Mouse (Mus musculus): ENCODE results near the gene Ubl4b.

Ubl4b gene

DNA sequence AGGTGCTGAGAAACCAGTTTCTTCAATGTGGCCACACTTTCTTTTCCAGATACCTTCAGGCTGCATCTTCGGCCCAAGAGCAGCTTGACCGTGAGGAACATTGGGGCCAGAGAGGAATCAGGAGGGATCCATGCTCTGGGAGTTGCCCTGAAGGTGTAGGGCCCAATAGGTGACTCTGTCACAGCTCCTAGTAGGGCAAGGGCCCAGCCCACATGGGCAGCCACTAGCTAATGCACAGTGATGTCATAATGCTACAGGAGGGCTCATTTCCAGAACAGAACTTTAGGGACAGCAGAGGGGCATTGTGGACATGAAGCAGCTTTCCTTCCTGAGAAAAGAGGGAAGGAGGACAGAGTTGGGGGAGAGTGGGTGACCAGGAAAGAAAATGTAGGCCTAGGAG lies at the start of gene Ubl4b:
Gene Ubl4b (minus strand): TSS at position 232 of the 400 bp plus-strand sequence.
- no peak for DNase-seq (ENCODE audit: low read depth in 1 of 2, low spot score in 2 of 2)

DNA sequence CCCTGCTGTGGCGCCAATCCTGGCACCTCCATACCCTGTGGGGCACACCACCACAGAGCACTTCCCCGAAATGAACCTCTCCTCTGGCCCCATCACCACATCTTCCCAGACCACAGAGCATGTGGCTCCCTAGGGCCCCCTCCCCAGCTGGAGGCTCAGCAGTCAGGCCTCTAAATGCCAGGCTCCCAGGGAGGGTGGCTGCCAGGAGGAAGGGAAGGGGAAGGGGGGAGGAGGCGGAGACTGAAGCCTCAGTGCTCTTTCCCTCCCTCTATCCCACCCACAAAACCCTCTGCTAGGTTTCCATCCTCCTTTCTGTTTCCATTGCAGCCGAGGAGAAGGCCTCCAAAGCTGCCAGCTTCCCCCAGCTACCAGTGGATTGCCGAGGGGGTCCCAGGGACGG lies 45.3 kb upstream of the Ubl4b start:
- DNase-seq (ENCODE audit: low read depth in 1 of 2, low spot score in 2 of 2) = no peak

DNA sequence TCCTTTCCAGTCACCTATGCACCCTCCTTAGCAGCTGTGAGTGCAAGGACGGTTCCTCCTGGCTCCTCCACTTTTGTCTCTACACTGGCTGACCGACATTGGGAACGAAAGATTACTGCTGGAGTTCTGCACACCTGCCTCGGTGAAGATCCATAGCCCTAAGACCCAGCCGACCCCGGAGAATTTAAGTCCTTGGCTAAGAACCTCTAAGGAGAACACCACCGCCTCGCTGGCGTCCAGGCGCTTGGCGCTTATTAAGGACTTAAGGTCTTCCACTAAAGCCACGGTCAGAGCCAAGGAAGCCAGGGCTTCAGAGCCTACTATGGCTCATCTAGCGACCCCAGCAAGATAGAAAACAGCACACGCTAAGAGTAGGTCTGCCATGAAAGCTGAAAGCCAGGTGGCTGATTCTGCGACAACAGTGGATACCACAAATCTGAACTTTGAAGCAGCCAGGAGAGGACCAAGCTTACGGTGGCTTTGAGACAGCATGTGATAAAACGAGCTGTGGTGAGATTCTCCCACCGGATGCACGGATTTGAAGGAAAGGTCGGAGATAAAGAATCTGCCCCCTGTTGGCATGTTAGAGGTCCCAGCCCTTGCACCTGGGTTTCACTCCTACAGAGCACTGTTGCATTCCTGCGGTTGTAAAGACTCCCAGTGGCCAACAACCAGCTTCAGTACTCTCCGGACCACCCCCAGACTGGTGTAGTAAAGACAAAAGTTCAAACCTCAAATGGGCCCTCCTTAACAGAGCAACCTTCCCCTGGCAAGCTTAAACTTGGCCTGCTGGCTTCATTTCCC lies 42.9 kb upstream of the Ubl4b start:
- no peak for DNase-seq (ENCODE audit: low read depth in 1 of 2, low spot score in 2 of 2)

DNA sequence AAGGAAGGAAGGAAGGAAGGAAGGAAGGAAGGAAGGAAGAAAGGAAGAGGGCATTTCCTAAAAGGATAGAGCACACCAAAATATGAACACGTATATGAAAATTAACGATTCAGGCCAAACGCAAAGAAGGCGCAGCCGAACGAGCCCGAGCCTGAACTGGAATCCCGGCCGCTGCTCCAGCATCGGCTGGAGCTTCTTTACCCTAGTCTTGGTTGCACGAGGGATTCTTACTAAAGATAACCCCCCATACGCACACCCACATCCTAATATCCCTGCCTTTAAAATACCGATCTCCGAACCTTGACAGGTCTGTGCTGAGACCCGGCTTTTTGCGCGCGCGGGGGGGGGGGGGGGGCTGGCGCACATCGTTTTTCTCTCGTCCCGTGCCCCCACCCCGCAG lies 42.3 kb upstream of the Ubl4b start:
- DNase-seq (ENCODE audit: low read depth in 1 of 2, low spot score in 2 of 2) = no peak

DNA sequence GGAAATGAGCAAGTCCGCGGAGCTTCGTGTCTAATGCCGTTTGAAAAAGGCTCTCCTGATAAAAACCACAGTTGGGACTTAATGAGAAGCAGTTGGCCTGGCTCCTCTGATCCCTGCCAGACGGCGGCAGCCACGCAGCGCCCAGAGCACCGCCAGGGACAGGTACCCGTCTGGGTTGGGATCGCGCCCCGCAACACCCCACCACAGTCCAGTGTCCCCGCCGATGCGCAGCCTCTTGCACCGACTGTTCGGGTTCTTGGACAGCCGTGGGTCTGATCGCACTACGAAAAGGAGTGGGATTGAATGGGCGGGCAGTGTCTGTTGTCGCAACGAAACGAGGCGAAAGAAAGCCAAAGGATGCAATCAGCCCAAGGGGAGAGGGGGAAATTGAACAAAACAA lies 41.7 kb upstream of the Ubl4b start:
- no peak for DNase-seq (ENCODE audit: low read depth in 1 of 2, low spot score in 2 of 2)

DNA sequence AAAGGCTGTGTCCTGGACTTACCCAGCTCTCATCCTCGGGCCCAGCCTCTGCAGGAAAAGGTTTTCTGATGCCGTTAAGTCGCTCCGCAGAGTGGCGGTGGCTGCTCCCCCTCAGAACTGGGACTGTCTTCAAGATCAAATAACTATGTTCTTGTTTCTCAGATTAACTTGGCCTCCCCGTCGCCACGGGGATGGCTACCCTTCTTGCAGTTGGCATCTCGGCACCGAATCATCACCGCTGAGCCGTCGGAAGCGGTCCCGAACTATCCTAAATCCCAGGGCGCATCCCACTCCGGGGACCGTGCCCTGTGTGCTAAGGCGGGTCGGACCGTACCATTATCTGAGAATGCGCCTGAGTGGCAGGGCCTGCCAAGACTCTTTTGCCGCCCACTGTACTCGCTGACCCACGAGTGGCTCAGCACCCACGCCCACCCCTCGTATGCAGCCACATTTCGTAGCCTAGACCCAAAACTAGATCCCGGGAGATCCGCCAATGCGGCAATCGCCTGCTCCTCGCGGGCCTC lies 41.1 kb upstream of the Ubl4b start:
- DNase-seq (ENCODE audit: low read depth in 1 of 2, low spot score in 2 of 2) = no peak

DNA sequence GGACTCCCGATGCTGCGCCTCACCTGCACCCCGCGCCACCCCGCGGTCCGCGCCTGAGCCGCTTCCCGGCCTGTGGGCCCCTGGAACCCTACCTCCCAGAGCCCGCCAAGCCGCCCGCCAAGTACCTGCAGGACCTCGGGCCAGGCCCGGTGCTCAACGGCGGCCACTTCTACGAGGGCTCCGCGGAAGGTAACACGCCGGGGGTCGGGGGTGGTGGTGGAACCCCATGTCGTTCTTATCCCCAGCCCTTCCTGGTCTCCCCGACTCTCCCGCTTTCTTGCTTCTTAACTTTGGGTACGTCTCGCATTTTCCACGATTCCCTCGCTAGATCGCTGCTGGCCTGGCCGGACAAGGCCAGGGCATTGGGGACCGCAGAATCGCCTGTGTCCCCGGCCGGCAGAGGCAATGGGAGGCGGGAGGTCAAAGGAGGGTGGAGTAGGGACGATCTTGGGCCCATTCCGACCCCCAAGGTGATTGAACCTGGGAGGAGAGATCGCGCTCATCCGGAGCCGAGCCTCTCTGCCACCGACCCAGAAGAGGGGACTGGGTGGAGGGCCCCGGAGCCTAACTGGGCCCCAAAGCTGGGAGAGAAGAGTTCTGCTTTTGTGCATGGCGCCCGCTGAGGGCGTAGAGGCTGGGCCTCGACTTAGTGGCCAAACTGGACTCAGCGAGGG lies 40.5 kb upstream of the Ubl4b start:
- no peak for DNase-seq (ENCODE audit: low read depth in 1 of 2, low spot score in 2 of 2)

DNA sequence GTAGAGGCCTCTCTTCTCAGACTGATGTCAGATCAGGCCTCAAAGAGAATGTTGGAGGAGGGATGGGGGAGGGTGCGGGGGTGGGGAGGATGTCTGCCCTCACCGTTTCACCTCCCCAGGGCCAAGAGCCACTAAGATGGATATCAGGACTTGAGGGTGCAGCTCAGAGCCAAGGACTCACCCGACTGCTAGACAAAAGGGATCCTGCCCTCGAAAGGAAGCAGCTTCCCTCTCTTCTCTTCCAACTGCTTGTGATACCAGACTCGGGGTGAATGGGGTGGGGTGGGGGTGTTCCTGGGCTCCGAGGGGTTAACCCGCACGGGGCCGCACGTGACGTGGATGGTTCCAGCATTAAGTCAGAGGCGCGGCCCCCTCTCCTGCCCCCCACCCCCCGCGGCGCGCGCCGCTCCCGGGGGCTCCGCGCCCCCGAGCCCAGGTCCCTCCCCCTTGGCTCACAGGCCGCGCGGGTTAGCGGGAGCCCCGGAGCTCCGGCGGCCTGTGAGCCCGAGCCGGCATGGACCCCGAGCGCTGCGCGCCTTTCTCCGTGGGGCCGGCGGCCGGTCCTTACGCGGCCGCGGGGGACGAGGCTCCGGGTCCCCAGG lies 39.9 kb upstream of the Ubl4b start, which contains the start of gene Alx3:
Gene Alx3 (plus strand): TSS at position 370 of the 602 bp plus-strand sequence.
- DNase-seq (ENCODE audit: low read depth in 1 of 2, low spot score in 2 of 2) = no peak

DNA sequence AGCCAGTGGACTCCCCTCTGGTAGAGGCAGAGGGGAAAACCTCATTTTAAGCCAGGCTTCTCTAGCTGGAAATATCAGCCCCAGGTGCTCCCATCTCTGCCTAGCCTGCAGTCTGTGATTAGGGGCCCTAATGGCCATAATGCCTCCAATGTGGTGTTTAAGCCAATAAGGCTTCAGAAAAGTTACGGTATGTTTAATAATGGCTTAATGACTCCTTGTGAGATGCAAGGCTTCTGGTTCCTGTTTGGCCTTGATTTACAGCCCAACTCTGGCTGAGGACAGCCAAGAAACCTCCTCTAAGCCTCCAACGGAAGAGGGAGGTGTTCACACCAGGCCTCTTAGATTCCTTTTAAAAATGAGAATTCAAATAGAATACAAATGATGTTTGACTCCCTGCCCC lies 38.8 kb upstream of the Ubl4b start:
- DNase-seq (ENCODE audit: low read depth in 1 of 2, low spot score in 2 of 2) = no peak

DNA sequence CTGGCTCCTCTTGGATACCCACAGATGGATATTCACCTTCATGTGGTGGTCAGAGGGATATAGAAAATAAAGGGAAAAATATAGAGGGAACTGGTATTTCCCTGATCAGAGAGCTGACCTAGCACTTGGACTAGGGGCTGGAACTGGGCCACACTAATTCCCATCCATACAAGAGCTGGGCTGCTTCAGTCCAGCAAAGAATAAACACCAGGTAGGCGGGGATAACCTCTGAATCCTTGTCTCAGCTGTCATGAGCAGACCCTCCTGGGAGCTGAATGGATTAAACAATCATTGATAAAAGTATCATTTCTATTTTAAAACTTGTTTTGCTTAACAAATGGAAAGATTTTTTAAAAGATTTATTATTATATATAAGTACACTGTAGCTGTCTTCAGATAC lies 36.7 kb upstream of the Ubl4b start:
- DNase-seq (ENCODE audit: low read depth in 1 of 2, low spot score in 2 of 2) = no peak

DNA sequence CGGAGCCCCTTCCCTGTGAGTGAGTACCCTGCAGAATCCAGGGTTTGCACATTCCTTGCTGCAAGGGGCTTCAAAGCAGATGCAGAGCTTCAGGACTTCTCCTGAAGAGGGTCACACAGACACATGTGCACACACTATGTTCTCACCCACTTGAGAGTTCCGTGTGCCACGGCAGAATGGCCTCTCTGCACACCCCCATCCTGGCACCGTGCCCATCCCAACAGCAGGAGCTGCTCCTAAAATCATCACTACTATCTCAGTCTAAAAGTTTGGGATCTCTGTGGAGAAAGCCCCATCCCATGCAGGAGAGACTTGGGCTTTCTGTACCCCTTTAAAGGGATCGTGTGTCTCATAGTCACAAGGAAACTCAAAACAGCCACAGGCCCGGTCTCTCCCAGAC lies 31.6 kb upstream of the Ubl4b start:
- no peak for DNase-seq (ENCODE audit: low read depth in 1 of 2, low spot score in 2 of 2)

DNA sequence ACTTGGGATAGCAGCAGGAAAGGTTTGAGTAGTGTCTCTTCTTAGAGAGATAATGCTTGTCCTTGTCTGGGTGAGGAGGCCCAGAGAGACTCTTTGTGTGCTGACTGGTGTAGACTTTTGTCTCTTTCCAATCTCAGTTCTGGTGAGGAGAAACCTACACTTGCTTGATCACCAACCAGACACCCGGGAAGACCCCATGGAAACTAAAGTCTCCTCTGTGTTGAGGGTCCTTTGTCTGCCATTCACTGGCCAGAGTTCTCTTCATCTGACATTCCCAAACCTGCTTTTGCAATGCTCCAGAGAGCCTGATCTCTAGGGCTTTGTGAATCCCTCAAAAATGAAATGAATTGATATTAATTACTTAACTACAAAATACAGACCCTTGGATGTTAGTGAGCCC lies 29.0 kb upstream of the Ubl4b start:
- no peak for DNase-seq (ENCODE audit: low read depth in 1 of 2, low spot score in 2 of 2)

DNA sequence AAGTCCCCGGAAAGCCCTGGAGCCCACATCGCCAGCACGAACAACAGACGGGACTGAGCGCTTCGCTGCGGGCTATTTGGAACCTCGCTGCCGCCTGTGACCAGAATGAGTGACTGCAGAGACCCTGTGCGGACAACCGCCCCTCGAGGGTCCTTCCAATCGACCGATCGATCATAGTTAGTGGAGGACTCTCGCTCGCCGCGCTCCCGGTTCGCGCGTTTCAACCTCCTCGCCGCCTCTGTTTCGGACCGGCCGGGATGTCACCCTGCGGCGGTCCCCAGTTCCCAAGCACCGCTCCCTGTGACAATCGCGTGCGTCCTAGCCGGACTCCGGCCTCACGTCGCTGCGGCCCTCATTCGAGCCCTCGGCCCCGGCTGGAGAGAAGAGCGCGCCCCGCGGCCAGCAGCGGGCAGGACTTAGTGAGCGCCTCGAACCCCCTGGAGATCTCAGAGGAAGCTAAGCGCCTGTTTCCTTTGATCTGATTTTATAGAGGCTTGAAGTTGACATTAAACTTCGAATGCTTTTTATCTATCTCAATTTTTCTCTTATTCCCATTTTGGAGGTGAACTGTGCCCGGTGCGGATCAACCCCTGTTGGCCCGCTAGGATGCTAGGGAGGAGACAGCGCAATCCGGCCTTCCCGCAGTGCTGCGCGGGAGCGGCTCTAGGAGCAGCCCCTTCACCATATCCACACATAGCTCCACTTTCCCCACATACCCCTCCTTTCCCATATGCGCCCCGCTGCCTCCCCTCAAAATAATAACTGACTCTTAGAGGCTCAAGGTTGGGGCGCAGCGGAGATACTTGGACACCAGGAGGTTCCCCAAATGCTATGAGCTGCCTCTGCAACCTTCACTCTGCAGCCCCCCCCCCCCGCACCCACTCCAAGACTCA lies 28.2 kb upstream of the Ubl4b start:
- no peak for DNase-seq (ENCODE audit: low read depth in 1 of 2, low spot score in 2 of 2)

DNA sequence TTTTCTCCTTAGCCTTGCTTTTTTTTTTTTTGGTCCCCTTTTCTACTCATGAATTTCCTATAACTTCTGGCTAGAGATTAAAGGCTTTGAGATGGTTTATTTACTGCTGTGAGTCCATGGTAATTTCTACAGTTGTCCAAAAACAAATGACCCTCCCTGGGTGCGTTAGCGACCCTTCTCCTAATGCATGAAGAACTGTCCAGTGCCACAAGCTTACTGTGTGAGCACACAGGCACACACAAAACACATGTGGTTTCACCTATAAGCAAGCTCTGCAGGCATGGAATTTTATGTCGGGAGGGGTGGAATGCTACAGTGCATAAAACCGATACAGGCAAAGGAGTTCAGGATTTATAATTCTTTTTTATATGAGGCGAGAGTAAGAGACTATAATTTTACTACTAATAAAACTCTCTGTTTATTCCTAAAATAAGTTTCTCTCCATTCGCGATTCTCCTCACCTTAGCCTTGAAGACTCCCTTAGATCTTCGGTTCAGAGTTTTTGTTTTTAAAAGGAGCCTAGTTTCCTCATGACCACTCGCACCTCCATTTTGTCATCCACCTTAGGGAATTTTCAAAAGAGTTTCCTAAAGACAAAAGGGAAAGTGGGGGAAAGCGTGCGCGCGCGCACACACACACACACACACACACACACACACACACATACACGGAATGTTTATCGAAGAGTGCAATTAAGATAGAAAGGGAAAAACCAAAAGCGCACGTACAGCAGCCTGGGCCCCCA lies 27.4 kb upstream of the Ubl4b start:
- no peak for DNase-seq (ENCODE audit: low read depth in 1 of 2, low spot score in 2 of 2)

DNA sequence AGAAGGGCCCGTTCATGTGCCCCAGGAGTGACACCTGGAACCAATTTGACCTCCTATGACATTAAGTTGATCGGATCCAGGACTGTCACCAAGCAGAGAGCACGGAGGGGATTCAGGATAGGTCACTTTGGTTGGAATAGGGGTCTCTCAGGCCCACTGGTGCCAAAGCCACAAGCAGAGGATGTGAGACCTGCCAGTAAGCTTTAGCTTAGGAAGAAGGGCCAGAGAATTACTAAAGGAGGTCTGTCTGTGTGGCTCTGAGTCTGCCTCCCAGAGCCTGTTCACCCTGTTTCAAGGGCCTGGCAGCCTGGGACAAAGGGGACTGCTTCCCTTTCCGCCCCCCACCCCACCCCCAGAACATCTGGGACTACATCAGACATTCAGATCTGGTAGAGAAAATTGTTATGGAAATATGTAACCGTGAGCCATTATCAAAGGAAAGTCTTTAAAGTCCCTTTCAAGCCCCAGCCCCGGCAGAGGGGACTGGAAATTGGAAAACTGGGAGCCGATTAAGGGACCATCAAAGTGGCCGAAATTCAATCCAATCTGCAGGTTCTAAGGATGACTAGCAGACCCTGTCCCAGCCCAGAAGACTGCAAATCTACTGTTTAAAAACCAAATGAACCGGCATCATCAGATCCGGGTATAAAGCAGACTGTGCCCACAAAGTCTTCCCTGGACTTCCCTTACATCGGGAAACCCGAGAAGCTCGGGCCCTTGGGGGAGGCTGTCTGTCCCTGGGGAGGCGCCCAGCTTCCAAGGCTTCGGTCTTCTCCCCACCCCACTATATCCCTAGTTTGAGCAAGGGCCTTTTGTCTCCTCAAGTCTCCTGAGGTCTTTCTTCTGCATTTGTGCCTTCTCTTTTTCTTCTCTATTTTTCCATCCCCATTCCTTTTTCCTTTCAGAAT lies 26.5 kb upstream of the Ubl4b start:
- DNase-seq (ENCODE audit: low read depth in 1 of 2, low spot score in 2 of 2) = no peak

DNA sequence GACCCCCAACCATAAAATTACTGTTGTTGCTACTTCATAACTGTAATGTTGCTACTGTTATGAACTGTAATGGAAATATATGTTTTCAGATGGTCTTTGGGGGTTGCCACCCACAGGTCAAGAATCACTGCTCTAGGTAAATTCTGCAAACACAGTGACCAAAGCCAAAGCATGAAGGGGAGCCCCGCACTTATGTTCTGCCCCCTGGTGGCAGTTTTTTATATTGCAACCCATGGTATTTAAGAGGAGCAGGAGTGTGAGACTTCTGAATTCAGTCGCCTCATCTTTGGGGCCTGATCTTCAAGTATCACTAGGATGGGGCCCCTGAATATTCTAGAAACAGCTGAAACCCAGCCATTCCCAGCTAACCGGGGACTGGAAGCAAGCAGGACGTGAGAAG lies 24.6 kb upstream of the Ubl4b start:
- DNase-seq (ENCODE audit: low read depth in 1 of 2, low spot score in 2 of 2) = no peak

DNA sequence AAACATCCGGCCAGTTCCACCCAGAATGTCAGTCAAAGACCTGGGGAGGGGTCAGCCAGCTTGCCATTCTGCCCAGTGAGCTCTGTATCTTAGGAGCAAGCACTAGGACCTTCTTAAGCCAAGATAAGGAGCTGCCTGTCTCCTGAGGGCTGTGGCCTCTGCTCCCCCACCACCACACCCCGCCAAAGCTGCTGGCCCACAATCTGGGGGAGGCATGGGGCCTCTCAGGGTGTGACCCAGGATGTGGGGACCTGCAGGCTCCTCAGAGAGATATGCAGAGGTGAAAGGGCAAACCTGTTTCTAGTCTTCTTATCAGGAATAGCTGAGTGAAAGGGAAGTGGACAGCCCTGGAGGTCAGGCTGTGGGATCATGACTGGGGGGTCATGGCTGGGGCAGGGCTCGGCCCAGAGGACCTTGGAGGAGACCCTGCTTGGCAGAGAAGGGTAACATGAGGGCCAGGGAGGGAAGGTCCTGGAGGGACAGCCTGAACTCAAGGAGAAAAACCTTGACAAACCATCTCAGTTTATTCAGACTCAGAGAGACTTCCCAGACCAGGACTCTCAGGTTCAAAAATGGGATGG lies 23.0 kb upstream of the Ubl4b start:
- DNase-seq (ENCODE audit: low read depth in 1 of 2, low spot score in 2 of 2) = no peak

DNA sequence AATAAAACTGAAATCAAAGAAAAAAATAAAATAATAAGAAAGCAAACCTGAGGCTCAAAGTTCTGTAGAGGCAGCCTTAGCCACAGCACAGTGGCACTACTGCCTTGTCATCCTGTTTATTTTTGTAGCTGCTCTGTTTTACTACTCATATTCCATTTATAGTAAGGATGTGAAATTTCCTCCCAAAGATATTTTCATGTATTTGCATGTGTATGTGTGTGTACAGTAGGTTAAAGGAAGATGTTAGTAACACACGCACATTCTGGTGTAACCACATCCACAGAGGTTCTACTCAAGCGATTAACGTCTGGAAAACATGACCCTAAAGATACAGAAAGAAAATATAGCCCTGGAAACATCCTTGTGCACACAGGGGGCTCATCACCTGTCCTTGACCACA lies 21.9 kb upstream of the Ubl4b start:
- no peak for DNase-seq (ENCODE audit: low read depth in 1 of 2, low spot score in 2 of 2)

DNA sequence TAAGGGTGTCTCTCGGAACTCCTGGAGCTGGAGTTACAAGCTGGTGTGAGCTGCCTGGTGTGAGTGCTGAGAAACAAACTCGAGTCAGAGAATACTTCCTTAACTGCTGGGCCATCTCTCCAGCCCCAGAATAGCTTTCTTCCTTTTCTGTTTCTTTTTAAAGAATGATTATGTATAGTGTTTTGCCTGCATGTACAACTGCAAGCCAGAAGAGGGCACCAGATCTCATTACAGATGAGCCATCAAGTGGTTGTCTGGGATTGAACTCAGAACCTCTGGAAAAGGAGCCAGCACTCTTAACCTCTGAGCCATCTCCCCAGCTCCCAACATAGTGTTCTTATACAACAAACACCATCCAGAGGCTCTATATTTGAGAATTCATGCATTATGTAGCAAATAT lies 16.3 kb upstream of the Ubl4b start:
- DNase-seq (ENCODE audit: low read depth in 1 of 2, low spot score in 2 of 2) = no peak
